Mouse (Mus musculus): Measurements from ENCODE around the gene Arnt2.

The Arnt2 gene

DNA sequence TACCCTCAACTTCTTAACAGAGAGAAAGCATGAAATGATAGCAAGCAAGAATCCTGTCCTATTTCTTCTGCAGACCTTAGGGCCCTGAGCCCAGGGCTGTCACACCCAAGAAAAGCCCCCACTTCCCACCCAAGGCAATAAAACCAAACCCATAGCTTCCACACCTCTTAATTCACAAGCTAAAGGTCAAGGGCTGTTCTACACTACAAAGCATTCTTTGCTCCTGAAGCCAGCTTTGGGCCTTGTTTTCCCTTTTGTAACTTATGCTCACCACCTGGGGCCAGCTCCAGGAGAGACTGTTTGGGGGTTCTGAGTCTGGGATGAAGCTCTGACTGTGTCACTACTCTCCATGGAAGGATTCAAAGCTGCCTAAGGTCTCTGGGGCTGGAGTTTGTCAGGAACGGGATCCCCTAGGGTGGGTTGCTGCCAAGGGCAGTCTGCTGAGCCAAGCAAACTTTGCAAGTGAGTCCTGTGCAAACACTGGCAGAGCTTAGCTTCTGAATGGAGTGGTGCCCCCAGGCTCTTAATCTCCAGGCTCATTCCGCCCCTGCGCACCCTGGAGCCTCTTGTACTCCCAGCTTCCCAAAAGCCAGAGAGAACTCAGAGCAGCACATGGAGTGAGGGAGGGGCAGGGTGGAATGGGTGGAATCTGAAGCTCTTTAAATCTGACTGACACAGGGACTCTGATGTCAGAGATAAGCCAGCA, 161.9 kb downstream of the Arnt2 start:
- DNase-seq (ENCODE audit: low read depth, low spot score) = no peak

- DNase-seq (ENCODE audit: low read depth, low spot score) = no peak
Observed at GRCm38 (mm10) chr7:84246878-84247277, 163.1 kb downstream of the Arnt2 start.

DNA sequence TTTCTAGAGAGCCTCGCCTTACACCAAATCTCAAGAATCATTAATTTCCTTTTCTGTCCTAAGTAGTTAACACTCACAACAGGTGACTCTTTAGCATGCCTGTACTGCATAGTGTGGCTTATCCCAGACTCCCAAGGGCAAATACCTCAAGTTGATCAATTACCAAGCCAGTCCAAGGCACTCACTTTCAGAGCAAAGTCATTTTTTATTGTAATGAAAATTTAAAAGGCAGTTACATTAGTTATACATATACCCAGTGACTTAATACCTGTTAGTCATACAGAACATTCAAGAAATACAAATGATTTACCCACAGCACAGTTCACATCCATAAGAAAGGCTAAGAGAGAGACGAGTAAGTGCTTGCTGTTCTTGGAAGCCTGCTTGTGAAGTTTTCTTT, 163.9 kb downstream of the Arnt2 start:
- DNase-seq (ENCODE audit: low read depth, low spot score) = no peak

DNA sequence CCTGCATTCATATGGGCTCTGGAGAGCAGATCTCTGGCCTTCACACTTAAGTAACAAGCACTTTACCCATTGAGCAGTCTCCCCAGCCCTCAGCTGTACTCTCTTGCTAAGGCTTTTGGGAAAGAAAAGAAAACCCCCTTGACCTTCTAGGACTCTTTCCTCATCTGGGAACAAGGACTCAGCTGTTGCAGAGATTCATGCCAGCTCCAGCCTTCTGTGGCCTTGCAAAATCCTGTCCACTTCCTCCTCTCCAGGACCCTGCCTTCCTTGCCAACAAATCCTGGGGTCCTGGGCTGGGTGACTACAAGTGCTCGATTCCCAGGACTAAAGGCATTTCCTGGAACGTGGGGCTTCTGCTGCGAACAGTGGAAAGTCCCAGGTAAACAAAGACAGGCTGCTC, 169.6 kb downstream of the Arnt2 start:
- no peak for DNase-seq (ENCODE audit: low read depth, low spot score)

DNA sequence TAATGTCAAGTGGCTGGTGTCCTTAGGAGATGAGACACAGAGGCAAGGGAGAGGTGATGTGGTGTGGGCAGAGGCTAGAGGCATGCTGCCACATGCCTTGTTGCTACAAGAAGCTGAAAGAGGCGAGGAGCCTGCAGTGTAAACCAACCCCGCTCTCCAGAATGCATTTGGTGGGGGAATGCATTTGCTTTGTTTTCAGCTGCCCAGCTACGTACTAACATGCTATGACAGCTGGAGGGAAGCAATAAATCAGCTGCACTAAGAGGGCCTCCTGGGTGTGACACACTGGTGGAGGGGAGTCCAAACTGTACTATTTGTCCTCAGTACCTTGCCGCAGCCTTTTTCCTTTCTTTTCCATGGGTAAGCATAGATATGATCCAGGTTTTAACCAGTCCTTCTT, 172.3 kb downstream of the Arnt2 start:
- peak; percentile 57 for DNase-seq (ENCODE audit: low read depth, low spot score)

GRCm38 (mm10) chr7:84231396-84231795, 178.6 kb downstream of the Arnt2 start:
- no peak for DNase-seq (ENCODE audit: low read depth, low spot score)

- DNase-seq (ENCODE audit: low read depth, low spot score) = no peak
Observed at GRCm38 (mm10) chr7:84227652-84228051, 182.3 kb downstream of the Arnt2 start.

GRCm38 (mm10) chr7:84226909-84227308, 183.1 kb downstream of the Arnt2 start:
- no peak for DNase-seq (ENCODE audit: low read depth, low spot score)

DNA sequence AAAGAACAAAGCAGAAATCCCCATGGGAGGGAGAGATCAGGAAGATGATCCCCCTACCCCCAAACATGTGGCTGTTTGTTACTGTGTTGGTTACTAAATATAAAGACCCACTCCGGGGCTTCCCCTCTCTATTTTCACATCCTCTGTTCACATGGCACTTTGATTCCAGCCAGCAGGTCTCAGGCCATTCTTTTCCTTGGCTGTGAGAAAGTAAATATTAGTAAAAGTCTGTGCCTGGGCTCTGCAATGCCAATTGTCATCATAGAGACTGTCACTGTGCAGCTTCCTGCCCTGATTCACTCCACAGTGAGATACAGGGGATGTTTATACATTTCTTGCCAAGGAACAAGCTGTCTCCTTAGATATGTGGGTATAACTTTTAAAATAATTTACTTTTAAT, 197.9 kb downstream of the Arnt2 start:
- DNase-seq (ENCODE audit: low read depth, low spot score) = no peak

DNA sequence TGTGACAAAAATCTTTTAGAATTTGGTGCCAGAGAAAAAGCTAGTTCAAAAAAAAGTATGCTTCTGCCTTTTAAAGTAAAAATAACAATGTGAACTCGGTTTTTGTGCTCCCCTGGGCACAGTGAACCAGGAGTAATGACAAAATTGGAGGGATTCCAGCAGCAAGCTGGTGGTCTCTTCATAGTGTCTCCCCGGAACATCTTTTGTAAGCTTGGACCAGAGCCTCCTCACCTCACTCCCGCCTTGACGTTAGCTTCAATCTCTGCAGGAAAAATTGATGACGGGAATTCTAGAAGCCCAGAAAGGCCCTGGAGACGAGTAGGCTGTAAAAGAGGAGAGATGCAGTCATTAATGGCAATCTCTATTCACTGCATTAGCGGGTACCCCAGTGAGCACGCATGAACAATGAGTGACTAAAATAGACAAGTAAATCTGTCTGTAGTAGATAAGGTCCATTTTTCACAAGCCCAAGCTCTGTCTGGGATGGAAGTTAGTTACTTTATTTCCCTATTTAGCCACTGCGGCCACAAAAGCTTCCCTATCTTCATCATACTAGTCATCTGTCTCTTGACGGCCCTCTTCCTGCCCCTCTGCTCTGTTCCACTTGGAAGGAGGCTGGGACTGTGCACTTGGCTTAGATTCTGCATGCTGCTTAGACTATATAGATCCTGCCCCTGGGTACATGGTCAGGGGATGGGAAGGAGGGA, 199.2 kb downstream of the Arnt2 start:
- no peak for DNase-seq (ENCODE audit: low read depth, low spot score)

GRCm38 (mm10) chr7:84203981-84204380, 206.0 kb downstream of the Arnt2 start:
- no peak for DNase-seq (ENCODE audit: low read depth, low spot score)

DNA sequence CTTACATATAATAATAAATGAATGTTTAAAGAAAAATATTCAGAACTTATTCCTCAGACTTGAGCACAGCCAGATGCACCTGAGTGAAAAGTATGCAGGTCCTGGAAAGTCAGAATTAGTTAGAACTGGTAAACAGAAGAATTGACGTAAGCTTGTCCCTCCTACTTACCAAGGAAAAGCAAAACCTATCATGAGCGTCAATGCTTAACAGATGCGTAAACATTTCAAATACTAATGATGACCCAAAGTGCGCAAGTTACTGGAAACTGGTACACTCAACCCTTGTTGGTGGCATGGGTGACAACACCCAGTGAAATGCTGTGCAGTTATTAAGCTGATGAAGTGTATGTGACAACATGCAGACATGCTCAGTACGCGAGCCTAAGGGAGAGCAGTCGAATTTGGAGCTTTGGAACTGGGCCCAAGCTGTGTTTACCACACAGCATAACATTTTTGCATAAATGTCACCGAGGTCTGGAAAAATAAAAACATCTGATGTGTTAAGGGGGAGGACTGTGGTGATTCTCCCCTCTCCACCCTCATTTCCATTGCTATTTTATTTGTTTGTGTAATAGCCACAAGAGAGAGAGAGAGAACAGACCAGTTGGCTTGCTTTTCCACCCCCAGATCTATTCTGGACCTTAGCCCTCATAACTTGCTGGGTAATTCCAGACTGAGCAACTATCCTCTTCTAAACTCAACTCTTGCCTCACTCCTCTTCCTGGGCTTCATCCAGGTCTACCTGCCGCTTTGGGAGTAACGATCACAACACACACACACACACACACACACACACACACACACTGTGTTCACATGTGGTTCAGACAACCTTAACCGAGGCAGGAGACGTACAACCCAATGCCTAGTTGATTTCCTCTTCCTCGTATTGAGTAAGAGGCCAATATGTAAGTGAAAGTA, 208.6 kb downstream of the Arnt2 start:
- DNase-seq (ENCODE audit: low read depth, low spot score) = no peak

GRCm38 (mm10) chr7:84197208-84197860, 212.6 kb downstream of the Arnt2 start:
- DNase-seq (ENCODE audit: low read depth, low spot score) = no peak
